Mouse (Mus musculus) forebrain, embryonic 16.5 days (tissue): Measurements from ENCODE around the gene Lhb. TPM values are rescaled to one million over a fixed set of nuclear protein-coding genes. Genes with fewer than 3 reads are reported as not detected.
A peak's percentile ranks its signal among the peaks of the same experiment; 100 is the strongest.
"Not testable (repeated sequence)": the region's sequence is repeated elsewhere in the genome, so short reads cannot be mapped to it uniquely, and the experiment has no call there.

Experiments used
- ATAC-seq: fragments of 200-750 bp; cut with Nextera tagmentation; 2 replicates; pipeline ENCODE4 v1.8.0; 2017; ENCODE audit warnings: mild to moderate bottlenecking, moderate library complexity
- H3K27ac ChIP-seq: fragments of 300-500 bp; sonication (generic); 2 replicates; pipeline ENCODE4 v1.5.1; 2014; ENCODE audit warnings: low read length, control low read depth
- H3K27me3 ChIP-seq: fragments of 300-500 bp; sonication (generic); replicated peaks from 2 replicates; pipeline ENCODE4 v1.6.1; 2014; ENCODE audit warnings: low read length; ENCODE audit not compliant: control insufficient read depth, insufficient read depth
- H3K36me3 ChIP-seq: fragments of 300-500 bp; sonication (generic); 2 replicates; pipeline ENCODE4 v1.6.1; 2014; ENCODE audit not compliant: control insufficient read depth, insufficient read depth
- H3K4me1 ChIP-seq: fragments of 300-500 bp; sonication (generic); replicated peaks from 2 replicates; pipeline ENCODE4 v1.6.1; 2014; ENCODE audit warnings: low read length; ENCODE audit not compliant: control insufficient read depth, insufficient read depth
- H3K4me2 ChIP-seq: fragments of 300-500 bp; sonication (generic); 2 replicates; pipeline ENCODE4 v1.6.1; 2014; ENCODE audit warnings: mild to moderate bottlenecking, low read length, control low read depth
- H3K4me3 ChIP-seq: fragments of 300-500 bp; sonication (generic); replicated peaks from 2 replicates; pipeline ENCODE4 v1.5.1; 2014; ENCODE audit warnings: mild to moderate bottlenecking, low read length, control low read depth
- H3K9ac ChIP-seq: fragments of 300-500 bp; sonication (generic); replicated peaks from 2 replicates; pipeline ENCODE4 v1.6.1; 2014; ENCODE audit warnings: low read depth, low read length, control low read depth
- H3K9me3 ChIP-seq: fragments of 300-500 bp; sonication (generic); 2 replicates; pipeline ENCODE4 v1.6.1; 2016; ENCODE audit warnings: low read length; ENCODE audit not compliant: control insufficient read depth
- WGBS: fragments of 180-500 bp; shearing (Covaris S2); extraction: QIAGEN DNeasy Blood & Tissue Kit; methylation state at CpG from one replicate; pipeline ENCODE4 v1.1.7; 2014; 5-methylcytosine and 5-hydroxymethylcytosine counted together
- polyA plus RNA-seq: library from polyadenylated mRNA; unstranded; fragments of >200 nt; fragmentation: Nextera tagmentation; extraction: Ambion mirVana; gene quantifications from 2 replicates; pipeline ENCODE4 v1.2.1, GENCODE M21; 2015

Gene Lhb
- polyA plus RNA-seq = 0.44 and 0.65 TPM in 2 replicates

GRCm38 (mm10) chr7:45420615-45420919 lies at the start of gene Lhb:
Gene Lhb, plus strand, starts transcription at chr7:45420820.
- H3K36me3 ChIP-seq = peaks cover 27% of the 10 kb centered on the region
- WGBS = 59% methylated on average over 6 of the region's 6 CpGs
- no peak for ATAC-seq

GRCm38 (mm10) chr7:45372371-45372770 lies 48.2 kb upstream of the Lhb start:
- Histone ChIP-seq H3K9ac (no peak overlapping the region), H3K27me3 (peaks cover 5% of the 10 kb centered on the region), H3K27ac (no peak overlapping the region), H3K36me3 (peaks cover 29% of the 10 kb centered on the region; the same call in 1 of the 2 replicates), H3K4me3 (no peak overlapping the region), H3K4me1 (peaks cover 23% of the 10 kb centered on the region), H3K4me2 (no peak overlapping the region), H3K9me3 (no peaks in the 10 kb centered on the region)
- 81% methylated on average over 5 of the region's 5 CpGs for WGBS
- no peak for ATAC-seq

More at GRCm38 (mm10) chr7:45420615-45420919, at the start of gene Lhb:
- Histone ChIP-seq H3K27ac (no peak within 1 kb of the TSS), H3K4me2 (no peak within 1 kb of the TSS), H3K9ac (no peak within 1 kb of the TSS), H3K9me3 (no peaks in the 10 kb centered on the region), H3K27me3 (peaks cover 29% of the 10 kb centered on the region), H3K4me1 (no peaks in the 10 kb centered on the region), H3K4me3 (no peak within 1 kb of the TSS)

GRCm38 (mm10) chr7:45374620-45375019 lies 46.0 kb upstream of the Lhb start:
- no peak for ATAC-seq
- Histone ChIP-seq H3K36me3 (peaks cover 40% of the 10 kb centered on the region), H3K9me3 (no peaks in the 10 kb centered on the region), H3K4me3 (no peak overlapping the region), H3K27me3 (no peaks in the 10 kb centered on the region), H3K27ac (no peak overlapping the region), H3K9ac (no peak overlapping the region), H3K4me1 (peaks cover 12% of the 10 kb centered on the region), H3K4me2 (no peak overlapping the region)
- WGBS = 93% methylated on average over 8 of the region's 8 CpGs

GRCm38 (mm10) chr7:45376057-45376456 lies 44.6 kb upstream of the Lhb start:
- Histone ChIP-seq H3K36me3 (peaks cover 51% of the 10 kb centered on the region), H3K27me3 (no peaks in the 10 kb centered on the region), H3K9ac (no peak overlapping the region), H3K4me2 (no peak overlapping the region), H3K4me1 (no peaks in the 10 kb centered on the region), H3K9me3 (no peaks in the 10 kb centered on the region), H3K27ac (no peak overlapping the region), H3K4me3 (no peak overlapping the region)
- ATAC-seq = peak; percentile 41; the same call in 1 of the 2 replicates
- WGBS = 71% methylated on average over 1 of the region's 1 CpGs

GRCm38 (mm10) chr7:45386077-45386476 lies 34.5 kb upstream of the Lhb start:
- Histone ChIP-seq H3K4me1 (no peaks in the 10 kb centered on the region), H3K27me3 (no peaks in the 10 kb centered on the region), H3K9me3 (no peaks in the 10 kb centered on the region), H3K27ac (no peak overlapping the region), H3K4me3 (no peak overlapping the region), H3K9ac (no peak overlapping the region), H3K36me3 (peaks cover 70% of the 10 kb centered on the region), H3K4me2 (no peak overlapping the region)
- 89% methylated on average over 3 of the region's 3 CpGs for WGBS
- no peak for ATAC-seq

GRCm38 (mm10) chr7:45395129-45395541 lies 25.5 kb upstream of the Lhb start:
- Histone ChIP-seq H3K27me3 (no peaks in the 10 kb centered on the region), H3K4me1 (peaks cover 19% of the 10 kb centered on the region), H3K9ac (peak overlapping the region; percentile 74), H3K4me3 (peak overlapping the region; percentile 66), H3K4me2 (peak overlapping the region; percentile 94), H3K36me3 (peaks cover 16% of the 10 kb centered on the region), H3K27ac (peak overlapping the region; percentile 95), H3K9me3 (no peaks in the 10 kb centered on the region)
- WGBS = 0% methylated on average over 19 of the region's 20 CpGs
- ATAC-seq = peak; percentile 79

GRCm38 (mm10) chr7:45395578-45396336 lies 24.9 kb upstream of the Lhb start, which contains the start of gene Snrnp70:
Gene Snrnp70, minus strand, starts transcription at chr7:45395742.
- no peaks in the 10 kb centered on the region for H3K27me3 ChIP-seq
- H3K4me1 ChIP-seq = peaks cover 19% of the 10 kb centered on the region
- H3K4me3 ChIP-seq = peak within 1 kb of the TSS; percentile 66
- ATAC-seq = peak; percentile 97
- under 1% methylated on average over 60 of the region's 60 CpGs for WGBS
- peaks cover 10% of the 10 kb centered on the region for H3K36me3 ChIP-seq
- H3K4me2 ChIP-seq = peak within 1 kb of the TSS; percentile 94
- no peaks in the 10 kb centered on the region for H3K9me3 ChIP-seq
- peak within 1 kb of the TSS; percentile 95 for H3K27ac ChIP-seq
- H3K9ac ChIP-seq = peak within 1 kb of the TSS; percentile 74

- Histone ChIP-seq H3K4me2 (peak overlapping the region; percentile 69), H3K27ac (peak overlapping the region; percentile 89), H3K4me3 (peak overlapping the region; percentile 66), H3K4me1 (peaks cover 19% of the 10 kb centered on the region)
- not testable (repeated sequence) for H3K36me3 ChIP-seq, H3K9me3 ChIP-seq, H3K27me3 ChIP-seq, H3K9ac ChIP-seq
- WGBS = 5% methylated on average over 3 of the region's 3 CpGs
- peak; percentile 14 for ATAC-seq
Measured at GRCm38 (mm10) chr7:45396337-45396775, 24.3 kb upstream of the Lhb start.

GRCm38 (mm10) chr7:45396787-45397186 lies 23.8 kb upstream of the Lhb start:
- no peak overlapping the region for H3K9ac ChIP-seq
- H3K27me3 ChIP-seq = peaks cover 2% of the 10 kb centered on the region; the same call in 1 of the 2 replicates
- no peak overlapping the region for H3K4me2 ChIP-seq
- WGBS = 75% methylated on average over 2 of the region's 2 CpGs
- peaks cover 19% of the 10 kb centered on the region for H3K4me1 ChIP-seq
- no peak overlapping the region for H3K27ac ChIP-seq
- H3K36me3 ChIP-seq = peaks cover 3% of the 10 kb centered on the region; the same call in 1 of the 2 replicates
- H3K4me3 ChIP-seq = no peak overlapping the region
- H3K9me3 ChIP-seq = no peaks in the 10 kb centered on the region
- no peak for ATAC-seq
